Mouse (Mus musculus) thymus, postnatal 10 days (tissue): ENCODE measurements around the gene Tbc1d30.

Experiments used
- DNase-seq, 2 experiments: peaks; one replicate each; pipeline ENCODE4 v3.0.0; 2021; ENCODE audit warnings: low spot score in 2 of 2

The Tbc1d30 gene

DNA sequence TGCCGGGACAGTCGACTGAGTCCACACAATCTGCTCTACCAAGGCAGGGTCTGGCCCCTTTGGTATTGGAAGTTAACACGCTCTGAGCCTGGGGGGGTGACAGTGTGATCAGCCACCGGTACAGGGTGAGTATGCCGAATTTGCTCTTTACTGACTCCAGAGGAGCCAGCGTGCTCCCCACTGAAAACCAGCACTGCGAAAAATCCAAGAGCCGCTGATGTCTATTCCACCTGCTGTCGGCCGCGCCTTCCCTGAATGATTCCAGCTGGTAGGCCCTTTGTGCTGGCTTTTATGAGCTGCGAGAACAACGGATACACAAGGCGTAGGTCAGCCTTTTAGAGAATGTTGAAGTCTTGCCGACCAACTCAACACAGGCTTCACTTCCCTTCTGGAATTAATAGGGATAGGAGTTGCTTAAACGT lies 123.1 kb downstream of the Tbc1d30 start:
- no peak for DNase-seq

DNA sequence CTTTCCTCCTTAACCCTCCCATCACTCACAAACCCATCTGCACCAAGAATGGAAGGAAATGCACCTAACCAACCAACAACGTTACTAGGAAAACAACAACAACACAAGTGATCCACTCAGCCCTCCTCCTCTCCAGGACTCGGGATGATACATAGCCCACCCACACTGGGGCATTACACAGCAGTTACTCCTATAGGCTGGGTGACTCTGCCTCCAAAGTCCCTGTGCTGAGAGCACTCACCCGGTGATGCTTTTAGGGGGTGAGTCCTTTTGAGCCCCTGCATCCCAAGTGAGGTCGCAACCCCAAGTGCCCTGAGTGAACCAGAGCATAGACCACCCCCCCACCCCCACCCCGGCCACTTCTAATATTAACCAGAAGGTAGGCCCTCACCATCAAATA lies 123.7 kb downstream of the Tbc1d30 start:
- no peak for DNase-seq

DNA sequence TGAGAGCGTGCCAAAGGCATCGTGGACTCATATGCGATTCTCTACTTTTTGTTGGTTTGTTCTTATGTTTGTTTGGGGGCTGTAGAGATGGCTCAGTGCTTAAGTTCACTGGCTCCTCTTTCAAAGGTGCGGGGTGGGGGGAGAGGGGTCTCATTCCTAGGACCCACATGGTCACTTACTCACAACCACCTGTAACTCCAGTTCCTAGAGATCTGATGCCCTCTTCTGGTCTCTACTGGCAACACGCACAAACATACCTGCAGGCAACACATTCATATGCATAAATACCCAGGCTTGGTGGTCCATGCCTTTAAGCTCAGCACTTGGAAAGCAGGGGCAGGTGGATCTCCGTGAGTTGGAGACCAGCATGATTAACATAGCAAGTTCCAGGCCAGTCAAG lies 125.4 kb downstream of the Tbc1d30 start:
- no peak for DNase-seq

DNA sequence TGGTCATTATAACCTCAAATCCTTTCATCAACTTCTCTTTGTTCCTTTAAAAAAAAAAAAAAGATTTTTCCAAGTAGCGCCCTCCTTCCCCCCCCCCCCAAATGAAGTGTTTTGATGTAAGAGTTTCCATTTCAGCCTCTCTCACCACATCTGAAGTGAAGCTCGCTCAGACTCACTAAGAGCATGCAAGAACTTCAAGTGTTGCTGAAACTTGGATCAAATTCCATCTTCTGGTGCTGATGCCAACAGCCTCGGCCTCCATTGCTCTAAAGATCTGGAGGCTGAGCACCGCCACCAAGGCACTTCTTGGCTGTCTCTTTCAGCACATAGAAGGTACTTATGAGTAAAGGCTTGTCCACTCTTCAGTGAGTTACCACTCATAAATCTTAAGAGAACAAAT lies 128.2 kb downstream of the Tbc1d30 start:
- DNase-seq, result no peak

DNA sequence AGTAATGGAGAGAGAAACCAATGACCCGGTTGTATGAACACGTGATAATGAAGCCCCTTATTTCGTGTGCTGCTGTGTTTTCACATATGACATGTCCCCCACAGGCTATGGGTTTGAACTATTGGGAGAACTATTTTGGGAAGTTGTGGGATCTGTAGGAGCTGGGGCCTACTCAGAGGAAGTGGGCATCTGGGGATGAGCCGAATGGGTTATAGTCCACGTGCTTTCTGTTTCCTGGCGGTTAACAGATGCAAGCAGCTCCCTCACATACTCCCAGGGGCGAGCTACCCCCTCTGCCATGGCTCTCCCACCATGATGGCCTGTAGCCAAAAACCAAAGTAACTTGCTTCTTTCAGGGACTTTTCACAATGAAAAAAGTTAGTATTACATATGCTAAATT lies 132.5 kb downstream of the Tbc1d30 start:
- no peak for DNase-seq

DNA sequence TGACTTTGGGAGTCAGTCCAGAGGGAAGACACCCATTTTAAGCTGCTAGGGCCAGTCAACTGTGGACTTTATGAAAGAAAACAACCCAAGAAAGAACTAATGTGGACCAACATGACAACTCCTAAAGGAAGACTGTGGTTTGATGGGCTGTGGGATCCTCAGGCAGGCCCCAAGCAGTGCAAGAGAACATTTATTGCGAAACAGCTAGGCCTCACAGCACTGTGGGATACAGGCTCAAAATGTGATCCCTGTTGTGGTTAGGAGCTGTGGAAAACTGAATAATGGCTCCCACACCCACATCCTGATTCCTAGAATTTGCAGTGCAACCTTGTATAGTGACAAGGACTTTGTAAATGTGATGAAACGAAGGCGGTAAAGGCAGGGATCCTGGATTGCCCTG lies 134.3 kb downstream of the Tbc1d30 start:
- no peak for DNase-seq
